Mouse (Mus musculus): ENCODE results near the gene Tbc1d5.

The Tbc1d5 gene

GRCm38 (mm10) chr17:51043869-51044268 lies 135.3 kb downstream of the Tbc1d5 start:
- no peak for DNase-seq (ENCODE audit: extremely low spot score)

- no peak for DNase-seq (ENCODE audit: extremely low spot score)
These were observed 138.3 kb downstream of the Tbc1d5 start for GRCm38 (mm10) chr17:51040861-51041260.

GRCm38 (mm10) chr17:51023227-51023626 lies 155.9 kb downstream of the Tbc1d5 start:
- DNase-seq (ENCODE audit: extremely low spot score): no peak

GRCm38 (mm10) chr17:51016384-51016783 lies 162.8 kb downstream of the Tbc1d5 start:
- no peak for DNase-seq (ENCODE audit: extremely low spot score)

GRCm38 (mm10) chr17:51013908-51014307 lies 165.2 kb downstream of the Tbc1d5 start:
- DNase-seq (ENCODE audit: extremely low spot score): no peak

GRCm38 (mm10) chr17:51003179-51003578 lies 176.0 kb downstream of the Tbc1d5 start:
- DNase-seq (ENCODE audit: extremely low spot score): no peak

GRCm38 (mm10) chr17:50998216-50998615 lies 180.9 kb downstream of the Tbc1d5 start:
- no peak for DNase-seq (ENCODE audit: extremely low spot score)

GRCm38 (mm10) chr17:50993294-50993993 lies 185.7 kb downstream of the Tbc1d5 start:
- no peak for DNase-seq (ENCODE audit: extremely low spot score)

- no peak for DNase-seq (ENCODE audit: extremely low spot score)
These were observed 188.3 kb downstream of the Tbc1d5 start for GRCm38 (mm10) chr17:50990770-50991405.

GRCm38 (mm10) chr17:50987935-50988334 lies 191.2 kb downstream of the Tbc1d5 start:
- no peak for DNase-seq (ENCODE audit: extremely low spot score)

- DNase-seq (ENCODE audit: extremely low spot score): no peak
These were observed 197.2 kb downstream of the Tbc1d5 start for GRCm38 (mm10) chr17:50981933-50982332.

GRCm38 (mm10) chr17:50972142-50972541 lies 207.0 kb downstream of the Tbc1d5 start:
- no peak for DNase-seq (ENCODE audit: extremely low spot score)

GRCm38 (mm10) chr17:50966147-50966546 lies 213.0 kb downstream of the Tbc1d5 start:
- DNase-seq (ENCODE audit: extremely low spot score): no peak

GRCm38 (mm10) chr17:50954313-50954712 lies 224.8 kb downstream of the Tbc1d5 start:
- no peak for DNase-seq (ENCODE audit: extremely low spot score)

GRCm38 (mm10) chr17:50922308-50922707 lies 256.8 kb downstream of the Tbc1d5 start:
- no peak for DNase-seq (ENCODE audit: extremely low spot score)

- no peak for DNase-seq (ENCODE audit: extremely low spot score)
These were observed 263.9 kb downstream of the Tbc1d5 start for GRCm38 (mm10) chr17:50915216-50915615.

- DNase-seq (ENCODE audit: extremely low spot score): no peak
These were observed 270.4 kb downstream of the Tbc1d5 start for GRCm38 (mm10) chr17:50908568-50909335.

GRCm38 (mm10) chr17:50908160-50908559 lies 271.0 kb downstream of the Tbc1d5 start:
- no peak for DNase-seq (ENCODE audit: extremely low spot score)

GRCm38 (mm10) chr17:50906630-50907029 lies 272.5 kb downstream of the Tbc1d5 start:
- peak; percentile 11 for DNase-seq (ENCODE audit: extremely low spot score)

GRCm38 (mm10) chr17:50904463-50904862 lies 274.7 kb downstream of the Tbc1d5 start:
- DNase-seq (ENCODE audit: extremely low spot score): no peak

- DNase-seq (ENCODE audit: extremely low spot score): no peak
These were observed 281.3 kb downstream of the Tbc1d5 start for GRCm38 (mm10) chr17:50897867-50898266.

GRCm38 (mm10) chr17:50889475-50889874 lies 289.7 kb downstream of the Tbc1d5 start:
- DNase-seq (ENCODE audit: extremely low spot score): no peak

- no peak for DNase-seq (ENCODE audit: extremely low spot score)
These were observed 299.2 kb downstream of the Tbc1d5 start for GRCm38 (mm10) chr17:50879910-50880309.
